Mouse (Mus musculus) small intestine, adult 2 months (tissue): ENCODE measurements around the gene Comt.

Experiments
- CTCF ChIP-seq: fragments of 200-500 bp; IDR thresholded peaks from 2 replicates; pipeline ENCODE4 v1.5.1; 2012; ENCODE audit warnings: low read depth, mild to moderate bottlenecking, control low read depth, inconsistent platforms, low read length, moderate library complexity, mixed read lengths; ENCODE audit not compliant: insufficient replicate concordance, insufficient read length; ENCODE audit errors: extremely low read depth
- POLR2A ChIP-seq: fragments of 200-500 bp; IDR thresholded peaks from 2 replicates; pipeline ENCODE4 v1.6.1; 2012; ENCODE audit warnings: low read depth, mild to moderate bottlenecking, control low read depth, inconsistent platforms, low read length, moderate library complexity

- no peak for TF ChIP-seq POLR2A
- TF ChIP-seq CTCF: no peak
Observed at GRCm38 (mm10) chr16:18459335-18459954, 32.8 kb upstream of the Comt start.
